Mouse (Mus musculus): ENCODE results near the gene Mrc2. TPM values are rescaled to one million over a fixed set of nuclear protein-coding genes. Genes with fewer than 3 reads are reported as not detected.

Gene Mrc2
- polyA plus RNA-seq, 1 experiment = 1.2 TPM

- Histone ChIP-seq H3K36me3 (ENCODE audit: control insufficient read depth, insufficient read depth, low read length) (no peaks in the 10 kb centered on the region), H3K4me3 (ENCODE audit: control insufficient read depth, low read depth, low read length) (no peak overlapping the region), H3K27me3 (ENCODE audit: control insufficient read depth, insufficient read depth, low read length) (no peaks in the 10 kb centered on the region), H3K27ac (ENCODE audit: control insufficient read depth, insufficient read depth, low read depth, low read length) (no peak overlapping the region), H3K4me1 (ENCODE audit: control insufficient read depth, insufficient read depth, low read length) (no peaks in the 10 kb centered on the region; the same call in 1 of the 2 replicates)
- TF ChIP-seq POLR2A (IDR thresholded peaks at IDR 0.05; ENCODE audit: control insufficient read depth, low read depth, low read length) (no peak), CTCF (IDR thresholded peaks at IDR 0.05; ENCODE audit: control insufficient read depth, insufficient read depth, insufficient replicate concordance, low read depth, low read length) (no peak)
Observed at GRCm38 (mm10) chr11:105369526-105370386, 77.3 kb downstream of the Mrc2 start.

- no peaks in the 10 kb centered on the region for H3K27me3 ChIP-seq (ENCODE audit: control insufficient read depth, insufficient read depth, low read length)
- no peak overlapping the region for H3K27ac ChIP-seq (ENCODE audit: control insufficient read depth, insufficient read depth, low read depth, low read length)
Observed at GRCm38 (mm10) chr11:105371818-105372217, 79.4 kb downstream of the Mrc2 start.

GRCm38 (mm10) chr11:105373881-105374280, 81.4 kb downstream of the Mrc2 start:
- Histone ChIP-seq H3K4me1 (ENCODE audit: control insufficient read depth, insufficient read depth, low read length) (no peaks in the 10 kb centered on the region), H3K27me3 (ENCODE audit: control insufficient read depth, insufficient read depth, low read length) (no peaks in the 10 kb centered on the region), H3K4me3 (ENCODE audit: control insufficient read depth, low read depth, low read length) (no peak overlapping the region), H3K27ac (ENCODE audit: control insufficient read depth, insufficient read depth, low read depth, low read length) (no peak overlapping the region), H3K36me3 (ENCODE audit: control insufficient read depth, insufficient read depth, low read length) (no peaks in the 10 kb centered on the region)
- TF ChIP-seq POLR2A (IDR thresholded peaks at IDR 0.05; ENCODE audit: control insufficient read depth, low read depth, low read length) (no peak), CTCF (IDR thresholded peaks at IDR 0.05; ENCODE audit: control insufficient read depth, insufficient read depth, insufficient replicate concordance, low read depth, low read length) (no peak)

More at GRCm38 (mm10) chr11:105371818-105372217, 79.4 kb downstream of the Mrc2 start:
- no peak for TF ChIP-seq CTCF (IDR thresholded peaks at IDR 0.05; ENCODE audit: control insufficient read depth, insufficient read depth, insufficient replicate concordance, low read depth, low read length)
- no peak overlapping the region for H3K4me3 ChIP-seq (ENCODE audit: control insufficient read depth, low read depth, low read length)
- no peaks in the 10 kb centered on the region for H3K36me3 ChIP-seq (ENCODE audit: control insufficient read depth, insufficient read depth, low read length)
- no peaks in the 10 kb centered on the region for H3K4me1 ChIP-seq (ENCODE audit: control insufficient read depth, insufficient read depth, low read length)

- no peak overlapping the region for H3K4me3 ChIP-seq (ENCODE audit: control insufficient read depth, low read depth, low read length)
Observed at GRCm38 (mm10) chr11:105374526-105375175, 82.2 kb downstream of the Mrc2 start.

GRCm38 (mm10) chr11:105375821-105376235, 83.4 kb downstream of the Mrc2 start:
- H3K27ac ChIP-seq (ENCODE audit: control insufficient read depth, insufficient read depth, low read depth, low read length) = no peak overlapping the region
- H3K4me1 ChIP-seq (ENCODE audit: control insufficient read depth, insufficient read depth, low read length) = no peaks in the 10 kb centered on the region
- TF ChIP-seq CTCF (IDR thresholded peaks at IDR 0.05; ENCODE audit: control insufficient read depth, insufficient read depth, insufficient replicate concordance, low read depth, low read length) = no peak
- no peak for TF ChIP-seq POLR2A (IDR thresholded peaks at IDR 0.05; ENCODE audit: control insufficient read depth, low read depth, low read length)

More at GRCm38 (mm10) chr11:105374526-105375175, 82.2 kb downstream of the Mrc2 start:
- no peak overlapping the region for H3K27ac ChIP-seq (ENCODE audit: control insufficient read depth, insufficient read depth, low read depth, low read length)
- TF ChIP-seq POLR2A (IDR thresholded peaks at IDR 0.05; ENCODE audit: control insufficient read depth, low read depth, low read length) (no peak), CTCF (IDR thresholded peaks at IDR 0.05; ENCODE audit: control insufficient read depth, insufficient read depth, insufficient replicate concordance, low read depth, low read length) (no peak)
- no peaks in the 10 kb centered on the region for H3K27me3 ChIP-seq (ENCODE audit: control insufficient read depth, insufficient read depth, low read length)
- no peaks in the 10 kb centered on the region for H3K36me3 ChIP-seq (ENCODE audit: control insufficient read depth, insufficient read depth, low read length)
- no peaks in the 10 kb centered on the region for H3K4me1 ChIP-seq (ENCODE audit: control insufficient read depth, insufficient read depth, low read length)

GRCm38 (mm10) chr11:105385266-105385665, 92.8 kb downstream of the Mrc2 start:
- Histone ChIP-seq H3K36me3 (ENCODE audit: control insufficient read depth, insufficient read depth, low read length) (peaks cover 2% of the 10 kb centered on the region; the same call in 1 of the 2 replicates), H3K27ac (ENCODE audit: control insufficient read depth, insufficient read depth, low read depth, low read length) (no peak overlapping the region), H3K27me3 (ENCODE audit: control insufficient read depth, insufficient read depth, low read length) (no peaks in the 10 kb centered on the region), H3K4me3 (ENCODE audit: control insufficient read depth, low read depth, low read length) (no peak overlapping the region), H3K4me1 (ENCODE audit: control insufficient read depth, insufficient read depth, low read length) (peaks cover 5% of the 10 kb centered on the region)
- TF ChIP-seq CTCF (IDR thresholded peaks at IDR 0.05; ENCODE audit: control insufficient read depth, insufficient read depth, insufficient replicate concordance, low read depth, low read length) (no peak), POLR2A (IDR thresholded peaks at IDR 0.05; ENCODE audit: control insufficient read depth, low read depth, low read length) (no peak)

More at GRCm38 (mm10) chr11:105375821-105376235, 83.4 kb downstream of the Mrc2 start:
- no peaks in the 10 kb centered on the region for H3K27me3 ChIP-seq (ENCODE audit: control insufficient read depth, insufficient read depth, low read length)
- H3K36me3 ChIP-seq (ENCODE audit: control insufficient read depth, insufficient read depth, low read length) = no peaks in the 10 kb centered on the region
- no peak overlapping the region for H3K4me3 ChIP-seq (ENCODE audit: control insufficient read depth, low read depth, low read length)

GRCm38 (mm10) chr11:105388636-105389035, 96.2 kb downstream of the Mrc2 start:
- peaks cover 5% of the 10 kb centered on the region for H3K4me1 ChIP-seq (ENCODE audit: control insufficient read depth, insufficient read depth, low read length)
- H3K4me3 ChIP-seq (ENCODE audit: control insufficient read depth, low read depth, low read length) = no peak overlapping the region
- no peaks in the 10 kb centered on the region for H3K27me3 ChIP-seq (ENCODE audit: control insufficient read depth, insufficient read depth, low read length)
- H3K27ac ChIP-seq (ENCODE audit: control insufficient read depth, insufficient read depth, low read depth, low read length) = no peak overlapping the region
- peaks cover 2% of the 10 kb centered on the region; the same call in 1 of the 2 replicates for H3K36me3 ChIP-seq (ENCODE audit: control insufficient read depth, insufficient read depth, low read length)
- TF ChIP-seq POLR2A (IDR thresholded peaks at IDR 0.05; ENCODE audit: control insufficient read depth, low read depth, low read length) (no peak), CTCF (IDR thresholded peaks at IDR 0.05; ENCODE audit: control insufficient read depth, insufficient read depth, insufficient replicate concordance, low read depth, low read length) (no peak)

Measured in testis, adult 2 months (tissue).